Mouse (Mus musculus) spleen, postnatal 36 days (tissue): ENCODE results near the gene Nkx6-2.

Experiments used
- DNase-seq, 2 experiments: peaks; one replicate each; pipeline ENCODE4 v3.0.0; 2022; ENCODE audit warnings: low spot score in 2 of 2, mixed read lengths in 1 of 2

Nkx6-2 gene

DNA sequence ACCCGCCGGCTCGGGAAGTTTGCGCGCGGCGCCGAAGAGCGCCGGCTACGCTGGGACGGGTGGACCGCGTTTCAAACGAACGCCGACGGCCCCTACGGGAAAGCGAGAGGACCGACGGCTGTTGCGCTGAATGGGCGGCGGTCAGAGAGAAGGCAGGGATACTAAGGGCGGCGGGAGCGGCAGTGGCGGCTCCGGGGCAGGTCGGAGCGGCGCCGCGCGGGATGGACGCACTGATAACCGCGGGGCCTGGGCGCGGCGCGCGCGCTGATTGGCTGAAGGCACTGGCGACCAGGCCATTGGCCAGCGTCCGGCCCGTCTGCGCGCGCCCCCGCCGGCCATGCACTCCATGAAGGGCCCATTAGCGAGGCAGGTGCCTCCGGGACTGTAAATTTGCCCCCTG is at the start of gene Nkx6-2:
Nkx6-2 (minus strand) TSS at position 203 of the 400 bp plus-strand sequence.
- DNase-seq = no peak

DNA sequence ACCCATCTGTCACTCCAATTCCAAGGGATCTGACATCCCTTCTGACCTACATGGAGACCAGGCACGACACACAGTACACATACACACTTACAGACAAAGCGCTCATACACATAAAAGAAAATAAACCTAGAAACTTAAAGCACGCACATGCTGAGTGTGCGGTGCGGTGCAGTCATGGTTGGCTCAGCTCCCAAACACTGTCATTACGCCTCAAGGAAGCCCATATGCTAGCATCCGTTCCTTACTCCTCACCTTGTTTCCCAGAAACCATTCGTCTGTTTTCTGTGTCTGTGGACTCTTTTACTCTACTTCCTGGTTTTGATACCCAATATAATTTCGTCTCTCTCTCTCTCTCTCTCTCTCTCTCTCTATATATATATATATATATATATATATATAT is 42.6 kb upstream of the Nkx6-2 start:
- DNase-seq = no peak

DNA sequence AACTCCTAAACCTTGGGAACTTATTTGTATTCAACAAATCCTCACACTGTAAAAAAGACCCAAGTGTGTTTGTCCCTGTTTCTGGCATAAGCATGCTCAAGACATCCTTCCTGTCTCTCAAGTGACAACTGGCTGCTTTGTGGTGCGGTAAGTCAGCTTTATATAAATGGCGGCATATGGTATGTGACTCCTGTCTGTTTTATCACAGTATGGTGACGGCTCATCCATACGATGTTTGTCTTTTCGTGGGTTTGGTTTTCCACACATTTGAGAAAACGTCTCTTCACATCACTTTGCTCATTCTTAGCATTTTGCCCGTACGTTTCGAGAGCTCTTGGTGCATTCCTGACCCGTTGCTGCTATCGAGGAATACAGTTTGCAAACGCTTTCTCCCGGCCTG is 40.0 kb upstream of the Nkx6-2 start:
- no peak for DNase-seq

DNA sequence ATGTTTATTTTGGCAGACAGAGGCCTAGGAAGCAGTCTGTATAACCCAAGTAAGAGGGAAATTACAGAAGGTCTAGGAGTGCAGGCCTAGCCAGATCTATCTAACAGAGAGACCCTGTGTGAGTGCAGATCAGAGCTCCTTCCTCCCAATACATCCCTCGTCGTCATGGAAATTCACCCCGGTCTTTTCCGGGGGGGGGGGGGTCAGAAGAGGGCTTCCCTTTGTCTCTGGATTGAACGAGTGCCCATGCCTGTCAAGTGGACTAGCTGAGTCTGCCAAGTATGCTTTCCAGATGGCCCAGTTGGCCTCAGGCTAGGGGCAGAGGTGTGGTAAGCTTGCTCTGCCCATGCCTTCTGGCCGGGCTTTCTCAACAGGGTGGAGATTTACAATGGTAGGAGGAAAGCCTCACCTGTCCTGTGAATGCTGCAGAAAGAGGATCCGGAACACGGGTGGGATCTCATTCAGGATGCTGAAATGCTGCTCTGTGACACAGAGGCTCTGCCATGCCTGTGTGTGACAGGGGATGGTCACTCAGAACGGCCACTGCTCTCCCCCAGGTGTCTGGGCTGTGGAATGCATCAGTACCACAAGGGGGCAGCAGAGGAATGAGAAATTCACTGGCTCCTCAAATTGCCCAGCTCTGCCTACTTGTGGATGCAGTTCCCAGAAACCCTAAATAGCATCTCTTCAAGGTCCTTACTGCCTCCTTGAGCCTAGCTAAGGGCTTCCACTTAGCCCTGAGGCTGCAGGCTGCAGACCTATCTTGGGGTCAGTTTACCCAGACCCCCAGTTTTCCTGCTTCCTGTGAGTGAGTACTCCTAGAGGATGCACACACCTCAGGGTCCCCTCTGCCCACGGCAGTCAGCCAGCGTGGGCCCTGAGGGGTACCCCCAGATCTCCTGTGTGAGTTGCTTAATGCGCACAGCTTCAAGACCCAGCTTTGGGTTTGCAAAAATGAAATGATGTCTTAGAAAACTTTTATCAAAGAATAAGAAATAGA is 33.5 kb upstream of the Nkx6-2 start:
- peak in 1 of 2 experiments; percentile 3 for DNase-seq

DNA sequence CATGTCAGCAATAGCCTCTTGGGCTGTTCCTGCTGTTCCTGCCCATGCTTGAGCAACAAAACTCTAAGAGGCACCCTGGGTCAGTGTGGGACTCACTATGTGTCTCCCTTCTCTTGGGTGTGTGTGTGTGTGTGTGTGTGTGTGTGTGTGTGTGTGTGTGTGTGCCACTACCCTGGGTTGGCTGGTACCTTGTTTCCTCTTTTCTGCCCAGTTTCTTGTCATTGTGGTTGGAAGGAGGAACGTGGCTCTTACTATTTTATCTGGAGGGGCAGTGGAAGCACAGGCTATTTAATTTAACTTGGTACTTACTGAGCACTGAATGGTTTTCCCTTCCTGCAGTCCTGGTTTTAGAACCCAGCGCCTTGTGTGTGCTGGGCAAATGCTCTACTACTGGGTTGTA is 27.7 kb upstream of the Nkx6-2 start:
- DNase-seq = no peak

DNA sequence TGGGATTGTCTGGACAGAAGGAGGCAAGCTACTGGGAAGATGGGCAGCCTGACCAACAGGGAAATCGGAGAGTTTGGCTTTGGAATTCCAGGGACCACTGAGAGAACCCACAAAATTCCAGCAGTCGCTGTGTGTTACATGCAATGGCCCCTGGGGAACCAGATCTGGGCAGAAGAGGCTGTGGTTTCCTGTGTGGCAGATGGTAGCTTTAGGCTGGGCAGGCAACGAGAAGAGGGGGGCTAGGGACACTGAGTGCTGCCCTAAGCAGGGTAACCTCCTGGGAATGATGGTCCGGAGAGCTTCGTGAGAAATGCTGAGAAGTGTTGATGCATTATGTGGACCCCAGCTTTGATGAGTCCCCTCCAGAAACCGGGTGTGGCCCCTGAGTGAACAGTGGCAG is 13.3 kb upstream of the Nkx6-2 start:
- DNase-seq = no peak

DNA sequence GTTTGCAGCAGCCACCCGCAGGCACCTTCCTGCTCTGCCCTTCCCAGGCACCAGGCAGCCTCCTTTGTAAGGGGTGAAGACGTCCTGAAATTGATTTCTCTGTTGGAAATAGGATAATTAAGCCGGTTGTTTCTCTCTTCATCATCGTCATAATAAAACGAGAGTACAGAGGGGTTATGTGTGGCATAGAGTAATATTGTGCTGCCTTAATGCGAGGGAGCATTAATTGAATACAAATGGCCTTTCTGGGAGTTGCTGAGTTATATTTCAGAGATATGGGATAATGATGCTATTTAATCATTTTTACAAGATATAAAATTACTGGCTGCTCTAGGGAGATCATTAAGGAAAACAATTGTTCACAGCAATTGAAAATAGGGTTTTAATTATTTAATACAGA is 12.7 kb upstream of the Nkx6-2 start:
- no peak for DNase-seq

DNA sequence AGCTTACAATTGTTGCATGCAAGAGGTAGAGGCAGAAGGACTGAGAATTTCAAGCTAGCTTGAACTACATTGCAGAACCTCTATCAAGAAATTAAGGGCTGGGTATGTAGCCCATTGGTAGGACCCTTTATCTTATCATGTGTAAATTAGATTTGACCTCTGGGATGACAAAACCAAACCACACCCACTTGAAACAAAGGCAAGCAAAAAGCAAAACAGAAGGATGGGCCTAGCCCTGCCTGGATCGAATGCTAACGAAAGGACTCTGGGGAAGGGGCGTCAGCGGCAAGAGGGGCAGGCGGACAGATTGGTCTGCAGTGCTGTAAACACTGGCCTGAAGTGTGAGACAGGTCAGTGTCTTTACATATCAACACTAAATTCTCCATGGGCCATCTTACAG is 8.7 kb upstream of the Nkx6-2 start:
- DNase-seq = no peak

DNA sequence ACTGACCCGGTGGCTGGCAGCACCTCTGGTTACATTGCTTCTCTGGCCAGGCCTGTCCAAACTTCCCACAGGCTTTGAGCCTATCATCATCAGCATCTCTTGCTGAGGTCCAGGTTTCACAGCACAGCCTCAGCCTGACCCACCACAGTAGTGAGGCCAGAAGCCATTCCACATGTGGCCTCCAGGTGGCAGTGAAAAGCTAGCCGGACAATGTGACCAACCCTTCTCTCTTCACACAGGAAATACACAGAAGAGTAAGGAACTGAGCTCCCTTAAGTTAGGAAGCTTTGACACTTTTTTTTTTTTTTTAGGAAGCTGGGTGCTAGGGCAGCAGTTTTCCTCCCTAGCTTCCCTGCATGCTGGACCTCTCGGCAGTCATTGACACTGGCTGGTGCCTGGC is 7.7 kb upstream of the Nkx6-2 start:
- no peak for DNase-seq

DNA sequence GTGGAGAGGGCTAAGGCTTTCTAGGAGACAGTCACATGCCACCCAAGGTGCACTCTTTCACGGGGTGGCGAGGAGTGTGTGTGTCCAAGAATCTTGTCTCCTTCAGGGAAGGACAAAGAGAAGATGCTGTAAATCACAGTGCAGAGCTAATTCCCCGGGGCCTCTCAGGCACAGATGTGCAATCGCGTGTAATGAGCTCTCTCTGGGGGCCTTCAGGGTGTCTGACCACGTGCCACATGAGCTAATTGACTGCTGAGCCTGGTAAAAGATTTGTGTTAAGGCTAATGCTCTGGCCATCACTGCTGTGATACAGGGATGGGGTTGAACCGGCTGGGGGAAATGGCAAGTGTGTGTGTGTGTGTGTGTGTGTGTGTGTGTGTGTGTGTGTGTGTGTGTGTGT is 5.3 kb upstream of the Nkx6-2 start:
- DNase-seq = no peak

DNA sequence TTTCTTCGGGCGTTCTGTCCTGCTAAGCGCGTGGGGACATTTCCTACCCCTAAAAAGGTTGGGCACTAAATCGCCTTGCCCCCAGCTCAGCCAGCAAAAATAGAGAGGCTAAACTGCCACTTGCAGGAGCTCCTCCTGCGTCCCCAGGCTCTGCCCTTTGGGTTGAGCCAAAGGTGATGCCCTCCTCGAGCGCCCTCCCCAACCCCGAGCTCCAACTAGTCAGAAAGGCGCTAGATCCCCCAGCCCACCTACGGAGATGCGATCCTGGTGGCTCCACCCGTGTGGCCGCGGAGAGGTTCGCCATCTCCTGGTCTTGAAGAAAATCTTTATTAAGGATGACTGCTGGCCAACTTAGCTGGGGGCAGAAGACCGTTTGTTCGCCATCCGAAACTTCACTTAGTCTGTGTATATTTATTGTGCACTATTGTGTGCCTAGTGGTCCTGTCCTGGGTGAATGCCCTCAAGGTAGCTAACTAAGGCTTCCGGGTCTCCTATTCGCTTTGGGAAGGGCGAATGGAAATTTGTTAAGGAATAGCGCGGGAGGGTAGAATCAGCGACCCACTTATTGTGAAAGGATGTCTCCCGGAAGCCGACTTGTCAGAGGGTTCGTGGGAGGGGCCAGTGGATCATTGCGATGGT is 2.7 kb upstream of the Nkx6-2 start:
- DNase-seq = no peak

DNA sequence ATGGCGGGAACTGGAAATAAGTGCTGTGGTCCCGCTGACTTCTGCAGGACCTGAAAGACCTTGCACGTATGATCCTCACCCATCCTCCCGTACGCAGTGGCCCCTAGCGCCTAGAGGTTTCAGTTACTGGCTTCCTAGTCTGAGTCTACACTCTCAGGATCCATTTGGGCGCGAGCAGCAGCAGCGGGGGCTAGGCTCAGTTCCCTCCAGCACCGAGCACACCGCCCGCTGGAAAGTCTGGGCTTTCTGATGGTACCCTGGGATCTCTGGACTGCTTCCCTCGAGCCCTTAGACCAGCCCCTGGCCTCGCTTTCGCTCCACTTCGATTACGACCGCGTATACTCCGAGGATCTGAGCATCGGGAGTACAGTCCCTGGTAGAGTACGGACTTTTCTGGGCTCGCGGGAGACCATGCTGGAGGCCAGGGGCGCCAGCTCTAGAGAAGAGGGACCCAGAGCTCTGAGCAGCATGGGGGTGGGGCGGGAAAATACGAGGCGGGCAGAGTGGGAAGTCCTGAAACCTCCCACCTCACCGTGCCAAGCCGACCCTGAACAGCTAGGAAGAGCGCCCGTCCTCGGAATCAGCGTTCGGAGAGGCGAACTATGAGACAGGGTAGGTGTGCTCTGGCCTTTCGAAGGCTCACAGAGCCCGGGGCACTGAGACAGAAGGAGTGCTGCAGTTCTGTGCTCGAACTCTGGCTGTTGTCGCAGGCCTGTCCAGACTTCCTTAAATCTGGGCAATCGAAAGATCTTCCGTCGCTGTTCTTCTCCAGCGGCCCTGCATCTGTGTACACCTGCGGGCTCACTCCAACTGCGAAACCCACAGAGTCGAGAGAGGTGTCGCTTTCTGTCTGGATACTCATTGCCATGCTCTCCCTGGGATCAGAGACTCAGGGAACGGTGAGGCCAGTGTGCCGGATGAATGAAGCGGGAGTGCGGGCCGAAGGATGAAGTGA is 1.9 kb upstream of the Nkx6-2 start:
- no peak for DNase-seq

DNA sequence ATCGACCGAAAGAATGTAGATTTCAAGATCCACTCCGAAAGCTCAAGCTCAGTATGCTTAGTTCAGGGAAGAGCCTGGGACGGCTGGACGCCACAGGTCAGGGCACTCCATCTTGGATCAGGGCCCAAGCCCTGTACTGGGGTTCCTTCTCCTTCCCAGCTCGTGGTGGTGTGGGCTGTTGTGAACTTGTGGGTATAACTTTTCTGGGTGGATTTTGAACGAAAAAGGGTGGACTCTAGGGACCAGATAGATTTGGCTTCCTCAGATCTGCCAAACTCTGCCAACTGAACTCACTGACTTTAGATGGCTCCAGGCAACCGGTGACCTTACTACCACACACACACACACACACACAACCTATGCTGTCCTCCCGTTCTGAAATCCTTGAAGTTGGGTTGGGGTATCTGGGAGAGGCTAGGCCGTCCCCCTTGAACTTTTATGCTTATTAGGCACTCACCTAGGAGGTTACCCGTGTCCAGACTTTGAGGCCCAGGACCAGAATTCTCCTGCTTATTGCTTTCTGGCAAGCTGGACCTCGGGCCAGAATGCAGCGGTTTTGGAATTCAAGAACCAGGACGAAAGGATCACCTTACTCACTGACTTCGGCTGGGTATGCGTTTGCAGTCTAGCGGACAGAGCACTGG is 619 bp upstream of the Nkx6-2 start:
- no peak for DNase-seq

DNA sequence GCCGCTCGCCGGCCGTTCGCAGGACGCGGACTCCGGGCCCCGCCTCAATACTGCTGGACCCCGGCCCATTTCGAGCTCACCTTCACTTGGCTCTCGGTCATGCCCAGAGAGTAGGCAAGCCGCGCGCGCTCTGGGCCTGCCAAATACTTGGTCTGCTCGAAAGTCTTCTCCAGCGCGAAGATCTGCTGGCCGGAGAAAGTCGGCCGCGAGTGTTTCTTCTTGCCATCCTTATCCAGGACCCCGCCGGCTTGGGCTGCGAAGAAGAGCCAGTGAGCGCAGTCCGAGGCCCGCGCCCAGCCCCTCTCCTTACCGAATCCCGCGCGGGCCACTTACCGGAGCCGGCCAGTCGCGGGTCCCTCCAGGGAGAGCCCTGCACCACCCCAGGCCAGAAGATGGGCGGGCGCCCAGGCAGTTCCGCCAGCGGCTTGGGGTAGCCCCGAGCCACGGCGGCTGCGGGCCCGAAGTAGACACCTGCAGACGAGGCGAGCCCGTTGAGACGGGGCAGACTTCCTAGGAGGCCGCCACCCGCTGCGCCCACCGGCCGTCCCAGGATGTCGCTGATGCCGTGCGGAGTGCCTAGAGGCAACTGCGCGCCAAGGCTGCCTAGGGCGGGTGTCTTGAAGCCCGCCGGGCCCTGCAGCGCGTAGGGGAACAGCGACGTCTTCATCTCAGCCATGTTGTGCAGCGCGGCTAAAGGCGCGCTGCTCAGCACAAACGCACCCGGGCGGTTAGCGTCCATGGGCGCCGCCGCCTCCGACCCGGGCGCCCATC is 611 bp downstream of the Nkx6-2 start:
- DNase-seq = no peak

DNA sequence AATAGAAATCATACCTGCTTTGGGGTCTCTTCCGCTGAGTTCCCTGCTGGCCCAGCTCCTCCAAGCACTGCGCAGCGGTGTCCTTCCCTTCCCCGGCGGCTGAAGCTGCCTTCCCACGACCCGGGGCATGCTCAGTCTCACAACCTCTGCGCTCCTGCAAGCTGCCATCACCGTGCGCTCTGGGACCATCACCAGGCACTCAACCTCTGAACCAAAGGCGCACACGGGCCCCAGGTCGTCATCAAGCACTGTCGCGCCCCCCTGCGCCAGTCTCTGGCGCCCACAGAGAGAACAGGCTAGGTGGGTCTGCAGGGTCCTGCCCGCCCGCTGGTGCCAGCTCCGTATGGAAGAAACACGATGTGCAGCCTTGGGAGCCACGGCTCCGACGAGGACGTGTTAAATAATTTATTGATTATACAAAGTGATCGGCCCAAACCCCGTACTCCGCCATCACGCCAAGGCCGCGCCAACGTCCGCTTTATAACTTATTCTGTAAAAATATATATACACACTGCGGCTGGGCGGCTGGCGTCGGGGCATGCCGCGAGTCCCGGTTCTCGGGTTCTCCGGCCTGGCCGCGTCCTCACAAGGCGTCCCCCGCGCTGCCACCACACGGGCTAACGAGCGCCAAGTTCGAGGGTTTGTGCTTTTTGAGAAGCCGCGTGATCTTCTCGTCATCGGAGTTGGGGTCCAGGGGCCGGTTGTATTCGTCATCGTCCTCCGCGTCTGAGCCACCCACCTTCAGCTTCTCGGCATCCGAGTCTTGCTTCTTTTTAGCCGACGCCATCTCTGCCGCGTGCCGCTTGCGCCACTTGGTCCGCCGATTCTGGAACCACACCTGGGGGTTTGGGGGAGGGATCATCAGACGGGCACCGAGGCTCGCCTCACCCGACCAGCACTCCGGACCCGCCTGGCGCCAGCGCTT is 1.5 kb downstream of the Nkx6-2 start:
- no peak for DNase-seq

DNA sequence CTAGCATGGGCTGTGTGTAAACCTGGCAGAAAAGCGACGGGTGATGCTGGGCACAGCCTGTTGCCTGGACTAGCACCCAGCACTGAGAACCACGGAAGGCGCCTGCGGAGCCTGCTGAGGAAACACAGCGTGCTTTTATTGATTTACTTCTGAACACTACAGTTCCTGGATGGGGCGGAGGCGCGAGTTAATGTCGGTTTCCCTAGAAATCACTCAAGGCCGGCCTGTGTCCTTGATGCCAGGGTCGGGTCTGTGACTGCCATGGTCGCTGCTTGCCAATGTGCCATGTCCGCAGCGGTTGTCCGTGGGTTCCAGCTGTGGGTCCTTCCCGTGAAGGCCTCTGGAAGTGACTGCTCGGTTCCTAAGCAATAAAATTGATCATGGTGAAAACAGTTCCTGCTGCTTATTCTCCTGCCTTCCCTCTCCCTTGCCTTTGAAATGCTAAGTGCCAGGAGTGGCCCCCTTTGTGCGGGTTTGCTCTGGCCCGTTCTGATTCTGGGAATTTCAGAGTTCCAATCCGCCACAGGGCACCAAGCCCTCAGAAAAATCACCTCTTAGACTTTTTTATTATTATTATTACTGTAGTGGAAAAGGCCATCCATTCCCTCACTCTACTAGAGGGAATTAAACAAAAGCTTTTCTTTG is 3.2 kb downstream of the Nkx6-2 start:
- DNase-seq = no peak

DNA sequence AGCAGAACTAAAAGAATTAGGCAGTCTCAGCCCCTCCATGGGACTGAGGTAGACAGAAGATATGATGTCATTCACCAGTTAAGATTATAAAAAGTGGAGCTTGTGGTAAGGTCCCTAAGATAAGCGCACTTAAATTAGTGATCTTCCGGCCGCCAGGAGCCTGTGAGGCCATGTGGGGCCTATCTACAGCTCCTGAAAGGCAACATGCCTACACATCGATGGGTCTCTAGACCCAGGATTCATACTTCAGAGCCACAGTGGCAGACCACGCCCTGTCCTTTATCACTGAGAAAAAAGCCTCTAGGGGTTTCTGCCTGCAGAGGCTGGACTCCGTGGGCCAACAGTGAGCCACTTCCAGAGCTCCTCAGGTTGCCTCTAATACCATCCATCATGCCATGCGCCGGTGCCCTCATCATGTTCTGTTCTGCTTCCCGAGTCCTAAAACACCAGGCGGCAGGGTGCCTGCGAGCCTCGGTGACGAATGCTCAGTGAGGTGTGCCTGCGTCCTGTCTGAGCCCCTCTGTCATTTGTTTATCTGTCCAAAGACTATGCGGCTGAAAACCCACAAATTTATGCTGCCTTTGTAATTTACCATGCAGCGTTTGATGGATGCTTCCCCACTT is 6.4 kb downstream of the Nkx6-2 start:
- DNase-seq = no peak

DNA sequence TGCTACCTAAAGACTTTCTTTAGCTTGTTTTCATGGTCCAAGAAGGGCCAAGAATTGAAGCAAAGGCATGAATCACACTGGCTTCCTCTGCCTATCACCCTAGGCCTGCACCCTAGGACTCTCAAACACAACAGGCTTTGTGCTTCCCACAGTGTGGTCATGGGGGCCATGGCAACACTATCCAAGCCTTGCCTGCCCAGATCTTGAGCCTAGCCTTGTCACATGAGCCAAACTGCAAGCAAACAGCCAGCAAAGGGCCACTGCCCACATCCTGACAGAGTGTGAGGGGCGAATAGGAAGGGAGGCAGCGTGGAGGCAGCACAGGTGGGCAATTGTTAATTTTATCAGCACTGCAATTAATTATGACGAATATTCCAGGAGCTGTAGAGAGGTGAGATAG is 9.9 kb downstream of the Nkx6-2 start:
- DNase-seq = no peak

DNA sequence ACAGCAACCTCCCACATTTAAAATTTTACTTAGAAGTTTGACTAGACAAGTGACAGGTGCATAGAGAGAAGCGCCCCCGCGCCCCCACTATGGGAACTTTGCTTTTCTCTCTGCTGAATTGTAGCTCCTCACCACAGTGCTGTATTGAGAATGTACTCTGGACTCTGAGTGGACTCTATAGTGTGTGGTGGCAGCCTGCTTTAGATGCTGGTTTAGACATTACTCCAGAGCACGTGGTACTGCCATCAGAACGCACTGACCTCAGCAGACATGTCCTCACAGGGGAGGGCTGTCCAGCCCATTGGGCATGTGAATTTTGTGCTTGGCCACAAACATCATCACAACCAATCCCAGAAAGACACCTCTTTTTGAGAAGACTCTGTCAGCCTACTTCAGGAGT is 11.8 kb downstream of the Nkx6-2 start:
- no peak for DNase-seq
